Mouse (Mus musculus): ENCODE data around the gene Epb41l4b.

The Epb41l4b gene

GRCm38 (mm10) chr4:57016366-57017171 lies 126.7 kb downstream of the Epb41l4b start:
- no peak for DNase-seq (ENCODE audit: extremely low read depth, low read depth, low spot score)

- no peak for DNase-seq (ENCODE audit: extremely low read depth, low read depth, low spot score)
These were observed 128.2 kb downstream of the Epb41l4b start for GRCm38 (mm10) chr4:57015032-57015431.

- peak; percentile 10 for DNase-seq (ENCODE audit: extremely low read depth, low read depth, low spot score)
These were observed 131.7 kb downstream of the Epb41l4b start for GRCm38 (mm10) chr4:57011454-57012046.

GRCm38 (mm10) chr4:57010919-57011318 lies 132.3 kb downstream of the Epb41l4b start:
- DNase-seq (ENCODE audit: extremely low read depth, low read depth, low spot score) = no peak

DNA sequence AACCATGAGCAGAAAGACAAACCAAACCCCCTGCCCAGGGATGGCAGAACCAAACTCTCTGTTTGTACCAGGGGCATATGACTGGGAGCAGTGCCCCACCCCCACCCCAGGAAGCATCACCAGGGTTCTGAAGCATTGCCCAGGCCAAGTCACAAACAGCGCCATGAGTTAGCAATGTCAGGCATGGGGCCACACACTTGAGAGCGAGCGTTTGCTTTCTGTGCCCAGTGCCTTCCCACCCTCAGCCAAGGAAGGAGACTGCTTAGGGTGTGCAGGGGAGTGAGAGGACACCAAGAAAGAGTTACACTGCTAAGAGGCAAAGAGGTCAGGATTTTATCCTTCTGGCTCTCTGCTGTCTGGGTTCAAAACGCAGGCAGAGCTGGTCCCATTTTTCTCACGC lies 132.8 kb downstream of the Epb41l4b start:
- DNase-seq (ENCODE audit: extremely low read depth, low read depth, low spot score) = no peak

DNA sequence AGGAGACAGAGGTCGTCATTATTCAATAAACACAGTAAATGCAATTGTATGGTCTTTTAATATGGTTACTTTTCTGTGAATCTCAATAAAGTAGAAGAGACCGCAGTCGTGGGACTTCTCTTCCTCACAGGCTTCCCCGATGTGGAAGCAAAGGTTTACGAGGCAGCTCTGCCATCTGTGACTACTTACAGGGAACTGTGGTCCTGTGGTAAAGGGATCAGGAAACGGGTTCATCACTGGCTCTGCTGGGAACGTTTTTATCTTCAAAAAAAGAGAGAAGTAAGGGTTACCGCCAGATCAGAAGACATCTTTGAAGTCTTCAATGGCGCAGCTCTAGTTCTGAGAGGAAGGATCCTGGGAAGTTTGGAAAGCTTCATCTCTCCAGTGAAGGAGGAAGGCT lies 135.5 kb downstream of the Epb41l4b start:
- no peak for DNase-seq (ENCODE audit: extremely low read depth, low read depth, low spot score)

DNA sequence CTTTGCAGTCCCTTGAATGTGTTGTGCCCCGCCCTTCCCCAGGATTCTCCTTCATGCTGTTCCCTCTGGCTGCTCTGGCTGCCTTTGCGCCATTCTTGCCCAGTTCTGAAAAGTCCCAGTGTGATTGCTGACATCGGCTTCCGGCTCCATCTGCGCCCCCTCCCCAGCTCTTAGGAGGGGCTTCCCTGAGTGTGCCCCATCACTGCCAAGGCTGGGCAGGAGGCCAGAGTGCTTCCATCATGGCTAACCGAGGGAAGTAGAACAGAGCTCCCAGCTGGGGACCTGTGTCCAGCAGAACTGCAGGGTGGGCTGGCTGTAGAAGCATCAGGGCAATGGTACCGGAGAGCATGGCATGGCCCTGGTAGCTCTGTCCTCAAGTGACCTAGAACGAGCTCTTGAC lies 138.2 kb downstream of the Epb41l4b start:
- DNase-seq (ENCODE audit: extremely low read depth, low read depth, low spot score) = no peak

DNA sequence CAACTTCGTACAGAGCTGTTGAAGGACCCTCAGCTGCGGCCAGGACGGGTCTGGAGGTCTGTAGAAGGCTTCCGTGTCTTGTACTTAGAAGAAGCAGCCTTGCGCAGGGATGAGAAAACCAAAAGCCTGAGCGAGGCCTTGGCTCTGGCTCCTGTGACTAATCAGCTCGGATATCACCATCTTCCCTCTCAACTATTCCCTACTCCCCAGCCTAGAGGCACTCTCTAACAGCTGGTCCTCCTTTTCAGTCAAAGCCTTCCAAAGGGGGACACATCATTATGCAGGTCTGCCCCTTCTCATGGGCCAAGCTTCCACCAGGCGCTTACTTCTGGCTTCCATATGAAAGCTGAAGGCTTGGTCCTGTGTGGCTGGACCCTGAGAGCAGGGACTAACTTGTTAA lies 139.4 kb downstream of the Epb41l4b start:
- no peak for DNase-seq (ENCODE audit: extremely low read depth, low read depth, low spot score)

- no peak for DNase-seq (ENCODE audit: extremely low read depth, low read depth, low spot score)
These were observed 140.5 kb downstream of the Epb41l4b start for GRCm38 (mm10) chr4:57002751-57003150.

- no peak for DNase-seq (ENCODE audit: extremely low read depth, low read depth, low spot score)
These were observed 141.8 kb downstream of the Epb41l4b start for GRCm38 (mm10) chr4:57001437-57001836.

GRCm38 (mm10) chr4:56993331-56993730 lies 149.9 kb downstream of the Epb41l4b start:
- no peak for DNase-seq (ENCODE audit: extremely low read depth, low read depth, low spot score)

- no peak for DNase-seq (ENCODE audit: extremely low read depth, low read depth, low spot score)
These were observed 151.3 kb downstream of the Epb41l4b start for GRCm38 (mm10) chr4:56991951-56992350.

DNA sequence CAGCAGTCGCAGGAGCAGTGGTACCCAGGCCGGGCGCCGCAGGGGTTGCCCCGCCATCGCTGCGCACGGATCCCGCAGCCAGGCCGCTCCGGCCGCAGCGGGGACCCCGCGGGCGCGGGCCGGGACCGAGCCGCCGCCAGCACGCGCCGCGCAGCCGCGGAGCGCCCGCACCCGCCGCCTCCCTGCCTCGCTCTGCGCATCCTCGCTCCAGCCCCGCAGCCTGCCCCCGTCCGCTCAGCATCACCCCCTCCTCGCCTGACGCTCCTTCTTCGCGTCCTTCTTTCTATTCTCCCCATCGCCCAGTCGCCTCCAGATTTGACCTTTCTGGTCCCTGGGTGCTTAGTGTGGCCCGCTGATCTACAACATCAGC lies 153.0 kb downstream of the Epb41l4b start, which contains the start of gene Frrs1l:
Gene Frrs1l, minus strand, starts transcription at position 177 of the 370 bp plus-strand sequence.
- no peak for DNase-seq (ENCODE audit: extremely low read depth, low read depth, low spot score)

GRCm38 (mm10) chr4:56989431-56990214 lies 153.6 kb downstream of the Epb41l4b start:
- DNase-seq (ENCODE audit: extremely low read depth, low read depth, low spot score) = no peak

DNA sequence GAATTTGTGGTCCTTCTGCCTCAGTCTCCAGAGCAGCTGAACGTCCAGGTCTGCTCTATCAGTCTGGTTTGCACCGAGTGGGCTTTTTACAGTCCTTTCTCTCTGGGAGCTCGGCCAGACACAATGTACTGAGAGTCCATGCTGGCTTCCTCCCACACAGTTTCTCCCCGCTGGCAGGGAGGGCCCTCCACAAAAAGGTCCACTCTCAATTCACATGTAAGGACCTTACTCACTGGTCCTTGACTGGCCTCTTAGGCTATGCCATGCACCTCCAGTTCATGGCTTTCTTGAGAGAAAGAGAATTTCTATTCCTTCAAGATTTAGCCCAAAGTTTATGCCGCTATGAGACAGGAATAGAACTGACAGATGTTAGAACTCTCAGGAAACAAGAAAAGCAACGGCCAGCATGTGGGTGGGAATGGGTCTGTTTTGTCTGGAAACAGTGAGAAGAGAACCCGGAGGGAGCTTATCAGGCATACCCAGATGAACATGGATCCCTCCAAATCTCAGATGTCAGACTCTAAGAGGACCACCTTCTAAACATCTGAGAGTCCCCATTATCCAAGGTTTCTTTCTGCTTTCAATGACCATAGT lies 177.6 kb downstream of the Epb41l4b start:
- DNase-seq (ENCODE audit: extremely low read depth, low read depth, low spot score) = no peak

GRCm38 (mm10) chr4:56963687-56964086 lies 179.6 kb downstream of the Epb41l4b start:
- no peak for DNase-seq (ENCODE audit: extremely low read depth, low read depth, low spot score)

DNA sequence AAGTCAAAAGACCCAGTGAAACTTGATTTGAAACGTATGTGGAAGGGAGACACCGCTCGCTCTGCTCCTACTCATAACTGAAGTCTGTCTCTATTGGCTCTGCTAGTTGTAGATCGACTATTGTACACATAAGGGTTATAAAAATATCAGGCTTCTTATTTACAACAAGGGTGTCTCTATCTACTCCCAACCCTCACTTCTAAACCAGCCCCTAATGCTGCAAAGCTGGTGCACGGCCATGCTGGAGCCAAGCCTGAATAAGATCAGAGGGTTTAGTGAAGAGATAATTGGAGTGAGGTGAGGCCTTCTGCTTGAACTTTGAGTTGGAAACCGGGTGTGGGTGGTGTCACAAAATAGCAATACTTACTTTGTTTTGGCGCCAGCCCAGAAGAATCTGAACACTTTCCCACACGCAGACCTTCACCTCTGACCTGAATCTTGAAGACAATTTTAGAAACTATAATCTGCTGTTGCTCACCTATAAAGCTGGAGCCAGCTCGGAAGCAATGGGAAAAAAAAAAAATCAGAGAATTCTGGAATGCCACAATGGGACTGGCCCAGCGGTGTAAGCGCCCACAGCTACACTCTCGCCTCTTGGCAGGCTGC lies 181.8 kb downstream of the Epb41l4b start:
- peak; percentile 55 for DNase-seq (ENCODE audit: extremely low read depth, low read depth, low spot score)

DNA sequence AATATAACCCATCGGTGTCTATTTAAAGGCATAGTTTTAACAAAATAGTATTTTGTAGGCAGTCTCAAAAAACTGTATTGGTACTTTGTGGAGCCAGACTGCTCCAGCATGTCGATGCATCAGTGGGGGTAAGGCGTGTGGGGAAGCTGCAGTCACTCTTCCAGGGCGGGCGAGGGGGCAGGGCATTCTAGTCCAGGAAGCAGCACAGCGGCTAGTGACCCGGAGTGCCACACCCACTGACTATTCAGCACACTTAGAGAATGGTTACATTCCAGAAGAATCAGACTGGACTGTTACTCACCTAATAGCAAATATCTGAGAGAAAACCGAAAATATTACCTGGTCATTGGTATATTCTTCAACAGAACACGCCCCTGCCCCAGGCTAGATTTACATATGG lies 185.7 kb downstream of the Epb41l4b start:
- DNase-seq (ENCODE audit: extremely low read depth, low read depth, low spot score) = no peak

- DNase-seq (ENCODE audit: extremely low read depth, low read depth, low spot score) = no peak
These were observed 190.0 kb downstream of the Epb41l4b start for GRCm38 (mm10) chr4:56953235-56953634.

- DNase-seq (ENCODE audit: extremely low read depth, low read depth, low spot score) = no peak
These were observed 191.5 kb downstream of the Epb41l4b start for GRCm38 (mm10) chr4:56951701-56952100.

DNA sequence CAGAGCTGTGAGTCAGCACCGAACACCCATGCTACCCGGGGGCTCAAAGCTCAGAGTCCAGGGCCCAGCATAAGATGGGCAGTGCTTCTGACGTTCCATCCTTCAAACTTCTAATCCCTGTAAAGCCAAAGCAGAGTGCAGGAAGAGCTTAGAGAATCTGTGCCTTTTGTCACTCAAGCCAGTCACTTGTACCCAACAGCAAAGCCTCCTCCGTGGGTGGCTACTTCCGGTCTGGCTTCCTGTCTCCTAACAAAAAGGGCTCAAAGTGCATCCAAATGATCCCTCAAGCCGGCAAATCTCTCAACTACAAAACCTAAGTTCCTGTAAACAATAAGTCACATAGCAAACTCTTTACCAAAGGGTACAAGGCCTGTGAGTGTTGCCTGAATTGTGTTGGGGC lies 193.7 kb downstream of the Epb41l4b start:
- DNase-seq (ENCODE audit: extremely low read depth, low read depth, low spot score) = no peak

Data from fat pad, adult 2 months (tissue).